Mouse (Mus musculus): ENCODE results near the gene Esrrb.

GRCm38 (mm10) chr12:86517721-86518120 lies 156.8 kb downstream of the Esrrb start:
- no peak for TF ChIP-seq POLR2A (IDR thresholded peaks at IDR 0.05; ENCODE audit: low read depth, low read length)
- TF ChIP-seq CTCF (IDR thresholded peaks at IDR 0.05; ENCODE audit: extremely low read depth, insufficient read length, insufficient replicate concordance, low read depth, low read length), result no peak

Data from small intestine, adult 2 months (tissue).